Mouse (Mus musculus) lung, postnatal 36 days (tissue): ENCODE data around the gene Ap5s1.

ENCODE experiments used
- DNase-seq: peaks from one replicate; pipeline ENCODE4 v3.0.0; 2022; ENCODE audit warnings: mixed read lengths

The Ap5s1 gene

GRCm38 (mm10) chr2:131206778-131207177 is at the start of gene Ap5s1:
Ap5s1 (plus strand) TSS chr2:131207078.
- no peak for DNase-seq

- DNase-seq, result peak; percentile 57
Measured at GRCm38 (mm10) chr2:131159491-131159910, 47.4 kb upstream of the Ap5s1 start.

GRCm38 (mm10) chr2:131159938-131160581 is 46.8 kb upstream of the Ap5s1 start, which contains the start of gene 1700037H04Rik:
1700037H04Rik (minus strand) TSS chr2:131160081.
- peak; percentile 99 for DNase-seq

GRCm38 (mm10) chr2:131160671-131161111 is 46.2 kb upstream of the Ap5s1 start:
- DNase-seq, result peak; percentile 65

- DNase-seq, result no peak
Measured at GRCm38 (mm10) chr2:131163924-131164323, 43.0 kb upstream of the Ap5s1 start.

- DNase-seq, result no peak
Measured at GRCm38 (mm10) chr2:131166172-131166571, 40.7 kb upstream of the Ap5s1 start.

GRCm38 (mm10) chr2:131167984-131168383 is 38.9 kb upstream of the Ap5s1 start:
- DNase-seq, result no peak

GRCm38 (mm10) chr2:131168914-131169313 is 38.0 kb upstream of the Ap5s1 start:
- DNase-seq, result no peak

GRCm38 (mm10) chr2:131170936-131171335 is 35.9 kb upstream of the Ap5s1 start:
- no peak for DNase-seq

GRCm38 (mm10) chr2:131171401-131172104 is 35.3 kb upstream of the Ap5s1 start:
- peak; percentile 84 for DNase-seq

GRCm38 (mm10) chr2:131172322-131172721 is 34.6 kb upstream of the Ap5s1 start:
- no peak for DNase-seq

GRCm38 (mm10) chr2:131174700-131175099 is 32.2 kb upstream of the Ap5s1 start:
- DNase-seq, result peak; percentile 89

- no peak for DNase-seq
Measured at GRCm38 (mm10) chr2:131175286-131175944, 31.5 kb upstream of the Ap5s1 start.

GRCm38 (mm10) chr2:131175945-131176309 is 31.0 kb upstream of the Ap5s1 start:
- DNase-seq, result no peak

- peak; percentile 85 for DNase-seq
Measured at GRCm38 (mm10) chr2:131176491-131176890, 30.4 kb upstream of the Ap5s1 start.

GRCm38 (mm10) chr2:131177932-131178331 is 28.9 kb upstream of the Ap5s1 start:
- DNase-seq, result no peak

GRCm38 (mm10) chr2:131178828-131179245 is 28.0 kb upstream of the Ap5s1 start:
- DNase-seq, result no peak

- DNase-seq, result peak; percentile 57
Measured at GRCm38 (mm10) chr2:131179246-131179886, 27.5 kb upstream of the Ap5s1 start.

- DNase-seq, result peak; percentile 86
Measured at GRCm38 (mm10) chr2:131179990-131180587, 26.8 kb upstream of the Ap5s1 start, which contains the start of gene Cenpb. Cenpb (minus strand) TSS chr2:131180067.

GRCm38 (mm10) chr2:131186343-131186742 is 20.5 kb upstream of the Ap5s1 start:
- no peak for DNase-seq

GRCm38 (mm10) chr2:131186771-131187601 is 19.9 kb upstream of the Ap5s1 start, which contains the start of the genes Cdc25b and Spef1:
Cdc25b (plus strand) TSS chr2:131186949.
Spef1 (minus strand) TSS chr2:131187282.
- peak; percentile 94 for DNase-seq

- DNase-seq, result no peak
Measured at GRCm38 (mm10) chr2:131187602-131187922, 19.3 kb upstream of the Ap5s1 start.
